Mouse (Mus musculus) G1E (cell line): ENCODE measurements around the gene Foxe1. TPM values are rescaled to one million over a fixed set of nuclear protein-coding genes. Genes with fewer than 3 reads are reported as not detected.

Experiments
- ATAC-seq: 2 replicates; pipeline ENCODE4 v1.8.0; 2016; ENCODE audit warnings: mild to moderate bottlenecking; ENCODE audit not compliant: insufficient number of reproducible peaks, poor library complexity, low FRiP score, severe bottlenecking; ENCODE audit errors: extremely low read depth
- DNase-seq: peaks from one replicate; pipeline ENCODE4 v3.0.0; 2012; ENCODE audit warnings: low spot score
- H3K27me3 ChIP-seq: 2 replicates; pipeline ENCODE4 v1.6.1; 2012; ENCODE audit warnings: mild to moderate bottlenecking, low read length, inconsistent platforms; ENCODE audit not compliant: insufficient read depth
- H3K36me3 ChIP-seq: replicated peaks from 2 replicates; pipeline ENCODE3; 2012; ENCODE audit warnings: mild to moderate bottlenecking, inconsistent platforms
- H3K4me1 ChIP-seq: 2 replicates; pipeline ENCODE4 v1.6.1; 2012; ENCODE audit warnings: low read depth, low read length, inconsistent platforms, mixed read lengths; ENCODE audit not compliant: insufficient read depth
- H3K4me3 ChIP-seq: 2 replicates; pipeline ENCODE4 v1.5.1; 2012; ENCODE audit warnings: low read depth, mild to moderate bottlenecking, inconsistent platforms, low read length, moderate library complexity, mixed read lengths
- H3K9me3 ChIP-seq: replicated peaks from 2 replicates; pipeline ENCODE4 v1.6.1; 2012; ENCODE audit warnings: inconsistent platforms
- CTCF ChIP-seq: IDR thresholded peaks from 2 replicates; pipeline ENCODE4 v1.5.1; 2012; ENCODE audit warnings: low read depth, low read length, inconsistent platforms, mixed read lengths
- GATA1 ChIP-seq: IDR thresholded peaks from 2 replicates; pipeline ENCODE4 v1.6.1; 2012; ENCODE audit warnings: borderline replicate concordance, low read length, inconsistent platforms, mixed read lengths
- GATA2 ChIP-seq: IDR thresholded peaks from 2 replicates; pipeline ENCODE4 v1.6.1; 2012; ENCODE audit warnings: low read depth, low read length, inconsistent platforms, borderline replicate concordance
- POLR2AphosphoS5 ChIP-seq: IDR thresholded peaks from 2 replicates; pipeline ENCODE4 v1.6.1; 2012; ENCODE audit warnings: low read depth, low read length, inconsistent platforms; ENCODE audit not compliant: insufficient replicate concordance
- TAL1 ChIP-seq: conservative IDR thresholded peaks from 2 replicates; pipeline ENCODE4 v1.6.1; 2012; ENCODE audit warnings: low read depth, low read length, inconsistent platforms, mixed read lengths
- polyA plus RNA-seq: library from polyadenylated mRNA; stranded (reverse); fragments of >175 nt; gene quantifications from 2 replicates; pipeline ENCODE4 v1.2.3, GENCODE M21; 2012
- total RNA-seq, 2 experiments: library from RNA; stranded (forward) in 1 of 2; stranded (reverse) in 1 of 2; fragments of 200-1000 nt in 1 of 2; fragments of >200 nt in 1 of 2; fragmentation: Nextera tagmentation in 1 of 2; gene quantifications; 2 replicates each; pipeline ENCODE4 v1.2.3; 2014 to 2017

The Foxe1 gene
- total and polyA plus RNA-seq, 3 experiments: not detected

DNA sequence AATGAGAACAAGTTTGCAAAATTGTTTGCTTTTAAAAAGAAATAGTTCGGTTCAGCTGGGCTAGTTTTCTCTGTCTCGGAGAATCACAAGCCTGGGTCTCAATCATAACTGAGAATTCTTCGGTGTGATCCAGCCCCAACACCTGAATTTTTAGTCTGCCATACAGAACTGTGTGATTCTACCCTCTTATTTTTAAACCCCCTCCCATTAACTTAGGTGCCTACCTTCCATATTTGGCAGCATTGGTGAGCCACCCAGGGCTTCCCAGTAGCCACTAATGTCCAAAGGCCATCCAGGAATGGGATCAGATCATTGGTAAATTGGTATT lies 2.3 kb downstream of the Foxe1 start:
- H3K4me3 ChIP-seq: no peak overlapping the region
- DNase-seq: no peak
- H3K4me1 ChIP-seq: no peaks in the 10 kb centered on the region
- no peak for ATAC-seq
- H3K27me3 ChIP-seq: peaks cover 17% of the 10 kb centered on the region; the same call in 1 of the 2 replicates
- TF ChIP-seq GATA1 (no peak), CTCF (no peak), POLR2AphosphoS5 (no peak)
- H3K9me3 ChIP-seq: peaks cover 29% of the 10 kb centered on the region
- no peaks in the 10 kb centered on the region for H3K36me3 ChIP-seq

DNA sequence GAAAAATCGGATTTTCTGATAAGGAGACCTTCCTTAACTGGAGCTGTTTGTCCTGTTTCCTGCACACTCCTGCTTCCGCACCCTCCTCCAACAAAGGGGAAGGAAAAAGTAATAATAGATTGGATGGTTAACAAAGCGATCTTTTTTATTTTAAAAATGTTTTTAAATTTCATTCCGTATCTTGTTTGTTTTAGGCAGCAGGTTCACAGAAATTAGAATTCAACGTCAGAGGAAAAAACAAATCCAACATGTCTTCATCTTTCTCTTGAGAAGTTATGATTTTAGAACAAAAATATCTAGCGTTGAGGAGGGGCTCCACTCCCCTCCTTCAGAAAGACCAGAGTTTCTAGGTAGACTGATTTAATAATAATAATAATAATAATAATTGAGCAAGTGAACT lies 2.8 kb downstream of the Foxe1 start:
- DNase-seq: no peak
- H3K9me3 ChIP-seq: peaks cover 29% of the 10 kb centered on the region
- no peak for ATAC-seq
- TF ChIP-seq GATA2 (no peak), CTCF (no peak), TAL1 (no peak), GATA1 (no peak), POLR2AphosphoS5 (no peak)
- no peaks in the 10 kb centered on the region for H3K4me1 ChIP-seq
- H3K36me3 ChIP-seq: no peaks in the 10 kb centered on the region
- no peak overlapping the region for H3K4me3 ChIP-seq
- peaks cover 18% of the 10 kb centered on the region; the same call in 1 of the 2 replicates for H3K27me3 ChIP-seq

DNA sequence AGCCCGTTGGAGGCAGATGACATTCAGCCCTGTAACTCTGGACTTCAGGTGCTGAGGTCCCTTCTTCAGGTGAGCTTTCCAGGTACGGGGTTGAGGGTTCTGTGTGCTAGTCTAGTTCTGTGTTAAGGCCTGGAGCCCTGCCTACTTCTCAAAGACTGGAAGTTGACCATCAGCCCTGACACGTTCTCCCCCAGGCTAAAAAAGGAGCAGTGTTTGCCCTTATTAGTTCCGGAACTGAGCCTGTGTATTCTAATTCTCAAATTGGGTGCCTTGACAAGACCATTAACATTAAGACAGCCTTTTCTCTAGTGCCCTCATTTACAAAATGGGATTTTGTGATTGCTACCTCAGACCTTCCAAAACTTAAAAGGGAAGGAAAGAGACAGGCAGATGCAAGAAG lies 3.7 kb downstream of the Foxe1 start:
- ATAC-seq: no peak
- H3K27me3 ChIP-seq: peaks cover 18% of the 10 kb centered on the region; the same call in 1 of the 2 replicates

DNA sequence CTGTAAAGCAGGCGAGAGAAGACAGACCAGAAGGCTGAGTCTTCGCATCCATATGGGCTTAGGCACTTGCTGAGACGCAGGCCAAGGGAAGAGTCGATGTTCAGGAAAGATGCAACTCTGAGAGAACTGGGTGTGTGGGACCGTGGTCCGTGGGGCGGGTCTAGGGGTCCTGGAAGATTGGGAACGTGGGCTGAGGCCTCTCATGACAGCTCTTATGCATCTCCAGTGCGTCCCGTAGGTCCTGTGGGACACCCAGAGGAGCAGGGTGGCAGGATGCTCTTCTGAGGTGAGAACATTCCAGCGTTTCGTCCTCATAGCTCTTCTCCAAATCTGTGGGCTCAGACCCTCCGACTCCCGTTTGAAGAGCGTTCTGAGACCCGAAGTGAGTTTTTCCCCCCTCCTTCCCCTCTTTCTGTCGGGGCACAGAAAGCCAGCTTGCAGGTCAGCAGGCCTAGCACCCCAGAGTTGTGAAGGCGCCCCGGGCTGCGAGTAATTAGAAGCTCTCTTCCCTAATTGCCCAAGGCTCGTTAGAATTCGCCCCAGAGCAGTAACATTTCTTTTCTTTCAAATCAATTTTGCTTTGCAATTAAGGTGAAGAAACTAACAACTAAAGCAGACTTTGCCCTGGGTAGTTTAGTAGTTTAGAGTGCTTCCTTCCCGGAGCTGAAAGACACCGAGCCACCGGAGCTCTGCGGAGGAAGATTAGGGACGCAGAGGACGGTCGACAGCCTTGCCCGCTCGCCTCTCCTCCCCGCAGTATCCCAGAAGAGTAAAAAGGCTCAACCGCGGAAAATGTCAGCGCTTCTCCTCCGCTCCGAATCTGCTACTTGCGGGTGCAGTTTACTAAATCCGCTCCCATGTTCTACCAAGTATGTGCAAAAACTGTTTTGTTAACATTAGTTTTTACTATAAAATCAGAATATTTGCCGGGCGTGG lies 4.4 kb downstream of the Foxe1 start:
- ATAC-seq (no peak), DNase-seq (no peak)
- Histone ChIP-seq H3K36me3 (no peaks in the 10 kb centered on the region), H3K27me3 (peaks cover 18% of the 10 kb centered on the region; the same call in 1 of the 2 replicates), H3K9me3 (peaks cover 25% of the 10 kb centered on the region), H3K4me3 (no peak overlapping the region), H3K4me1 (no peaks in the 10 kb centered on the region)
- TF ChIP-seq GATA2: no peak
- TF ChIP-seq CTCF: no peak

More for the DNA sequence above, 3.7 kb downstream of the Foxe1 start:
- H3K4me1 ChIP-seq: no peaks in the 10 kb centered on the region
- H3K36me3 ChIP-seq: no peaks in the 10 kb centered on the region
- no peak for TF ChIP-seq TAL1
- TF ChIP-seq GATA2: no peak
- no peak for TF ChIP-seq CTCF
- no peak for TF ChIP-seq POLR2AphosphoS5
- no peak for TF ChIP-seq GATA1
- DNase-seq: no peak
- peaks cover 29% of the 10 kb centered on the region for H3K9me3 ChIP-seq
- H3K4me3 ChIP-seq: no peak overlapping the region

DNA sequence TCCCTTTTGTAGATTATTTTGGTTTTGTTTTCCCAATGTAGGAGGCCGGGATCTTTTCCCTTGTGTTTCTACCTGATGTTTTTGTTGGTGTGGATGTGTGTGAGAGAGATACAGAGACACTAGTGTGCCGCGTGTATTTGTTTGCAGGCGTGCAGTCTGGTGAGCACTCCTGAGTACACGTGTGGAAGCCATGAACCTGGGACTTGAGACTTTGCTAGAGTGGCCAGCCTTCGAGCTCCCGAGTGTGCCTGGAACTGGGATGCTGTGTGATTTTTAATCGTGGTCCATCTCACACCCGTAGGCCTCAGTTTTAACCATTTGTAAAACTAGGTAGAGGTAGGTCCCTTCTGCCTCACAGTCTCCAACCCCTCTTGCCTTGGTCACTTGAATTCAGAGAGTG lies 5.5 kb downstream of the Foxe1 start:
- Histone ChIP-seq H3K36me3 (no peaks in the 10 kb centered on the region), H3K9me3 (peaks cover 16% of the 10 kb centered on the region), H3K27me3 (peaks cover 23% of the 10 kb centered on the region; the same call in 1 of the 2 replicates), H3K4me3 (no peak overlapping the region), H3K4me1 (no peaks in the 10 kb centered on the region)
- TF ChIP-seq POLR2AphosphoS5 (no peak), CTCF (no peak), GATA2 (no peak), GATA1 (no peak), TAL1 (no peak)
- DNase-seq (no peak), ATAC-seq (no peak)

DNA sequence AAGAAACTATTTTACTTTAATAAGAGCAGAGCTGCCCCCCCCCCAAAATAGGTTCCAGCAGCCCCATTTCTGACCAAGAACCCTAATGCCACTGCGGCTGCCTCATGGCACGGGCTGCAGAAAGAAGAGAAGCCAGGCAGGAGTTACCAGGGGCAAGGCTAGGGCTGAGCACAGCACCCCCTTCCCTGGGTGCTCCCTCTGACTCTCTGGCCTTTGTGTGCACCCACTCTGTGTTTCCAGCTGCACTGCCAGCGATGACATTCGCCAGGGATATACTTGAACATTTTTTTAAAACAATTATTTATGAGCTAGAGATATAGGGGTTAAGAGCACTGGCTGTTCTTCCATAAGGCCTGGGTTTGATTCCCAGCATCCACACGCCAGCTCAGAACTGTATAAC lies 6.1 kb downstream of the Foxe1 start:
- H3K9me3 ChIP-seq: peaks cover 10% of the 10 kb centered on the region
- no peak overlapping the region for H3K4me3 ChIP-seq
- no peak for TF ChIP-seq GATA2
- TF ChIP-seq POLR2AphosphoS5: no peak
- no peak for TF ChIP-seq GATA1
- no peak for TF ChIP-seq CTCF
- no peak for TF ChIP-seq TAL1
- no peaks in the 10 kb centered on the region for H3K36me3 ChIP-seq
- DNase-seq (no peak), ATAC-seq (no peak)
- H3K27me3 ChIP-seq: peaks cover 23% of the 10 kb centered on the region; the same call in 1 of the 2 replicates
- H3K4me1 ChIP-seq: no peaks in the 10 kb centered on the region

DNA sequence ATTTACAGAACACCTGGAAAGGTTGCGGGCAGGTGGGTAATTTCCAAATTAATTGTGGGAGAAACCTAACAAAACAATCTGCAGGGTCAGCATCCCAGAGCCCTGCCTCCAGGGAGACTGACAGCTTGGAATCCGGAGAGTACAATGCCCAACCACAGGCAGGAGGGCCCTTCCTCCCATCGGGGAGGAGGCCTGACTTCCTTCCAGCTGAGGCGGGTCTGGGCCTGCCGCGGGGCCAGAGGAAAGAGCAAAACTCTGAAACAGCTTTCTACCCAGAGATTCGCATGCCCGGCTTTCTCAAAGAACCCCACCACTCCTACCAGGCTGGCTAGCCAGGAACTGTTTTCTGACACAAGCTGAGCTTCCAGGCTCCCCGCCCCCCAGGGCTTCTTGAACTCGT lies 9.6 kb downstream of the Foxe1 start:
- H3K4me3 ChIP-seq: no peak overlapping the region
- DNase-seq (no peak), ATAC-seq (no peak)
- no peaks in the 10 kb centered on the region for H3K9me3 ChIP-seq
- no peaks in the 10 kb centered on the region for H3K4me1 ChIP-seq
- H3K36me3 ChIP-seq: no peaks in the 10 kb centered on the region
- peaks cover 21% of the 10 kb centered on the region for H3K27me3 ChIP-seq
- TF ChIP-seq GATA2 (no peak), TAL1 (no peak), GATA1 (no peak)
